Mouse (Mus musculus) lung, postnatal 10 days (tissue): ENCODE data around the gene Slfn9.
"Not testable (repeated sequence)": the region's sequence is repeated elsewhere in the genome, so short reads cannot be mapped to it uniquely, and the experiment has no call there.

ENCODE experiments used
- DNase-seq: peaks from one replicate; pipeline ENCODE4 v3.0.0; 2021

Slfn9 gene

GRCm38 (mm10) chr11:82991469-82992166 lies at the start of gene Slfn9:
Gene Slfn9, minus strand, starts transcription at chr11:82991830.
- DNase-seq, result peak; percentile 66

- DNase-seq, result no peak
Measured at GRCm38 (mm10) chr11:83041000-83041399, 49.4 kb upstream of the Slfn9 start.

GRCm38 (mm10) chr11:83040325-83040724 lies 48.7 kb upstream of the Slfn9 start:
- peak; percentile 18 for DNase-seq

- no peak for DNase-seq
Measured at GRCm38 (mm10) chr11:83039796-83040195, 48.2 kb upstream of the Slfn9 start.

GRCm38 (mm10) chr11:83039156-83039555 lies 47.5 kb upstream of the Slfn9 start:
- no peak for DNase-seq

- DNase-seq, result not testable (repeated sequence)
Measured at GRCm38 (mm10) chr11:83038686-83039085, 47.1 kb upstream of the Slfn9 start.

- peak; percentile 17 for DNase-seq
Measured at GRCm38 (mm10) chr11:83020621-83021020, 29.0 kb upstream of the Slfn9 start, which contains the start of gene Slfn8. Gene Slfn8, minus strand, starts transcription at chr11:83020810.

GRCm38 (mm10) chr11:83019561-83020519 lies 28.2 kb upstream of the Slfn9 start:
- DNase-seq, result not testable (repeated sequence)

- no peak for DNase-seq
Measured at GRCm38 (mm10) chr11:83016093-83016492, 24.5 kb upstream of the Slfn9 start.

GRCm38 (mm10) chr11:83013356-83013755 lies 21.7 kb upstream of the Slfn9 start:
- no peak for DNase-seq

GRCm38 (mm10) chr11:82990612-82991385 lies 831 bp downstream of the Slfn9 start:
- peak; percentile 54 for DNase-seq

GRCm38 (mm10) chr11:82989357-82989756 lies 2.3 kb downstream of the Slfn9 start:
- DNase-seq, result peak; percentile 44

- DNase-seq, result no peak
Measured at GRCm38 (mm10) chr11:82987621-82988020, 4.0 kb downstream of the Slfn9 start.

GRCm38 (mm10) chr11:82983193-82983592 lies 8.4 kb downstream of the Slfn9 start:
- DNase-seq, result no peak

GRCm38 (mm10) chr11:82982409-82982808 lies 9.2 kb downstream of the Slfn9 start:
- not testable (repeated sequence) for DNase-seq

GRCm38 (mm10) chr11:82973916-82974315 lies 17.7 kb downstream of the Slfn9 start:
- peak; percentile 44 for DNase-seq

- no peak for DNase-seq
Measured at GRCm38 (mm10) chr11:82971590-82971974, 20.0 kb downstream of the Slfn9 start.

GRCm38 (mm10) chr11:82970712-82971589 lies 20.7 kb downstream of the Slfn9 start:
- peak; percentile 52 for DNase-seq

- DNase-seq, result no peak
Measured at GRCm38 (mm10) chr11:82962215-82962614, 29.4 kb downstream of the Slfn9 start.

- no peak for DNase-seq
Measured at GRCm38 (mm10) chr11:82961743-82962142, 29.9 kb downstream of the Slfn9 start.

GRCm38 (mm10) chr11:82959613-82960012 lies 32.0 kb downstream of the Slfn9 start:
- DNase-seq, result peak; percentile 66

GRCm38 (mm10) chr11:82956925-82957324 lies 34.7 kb downstream of the Slfn9 start:
- no peak for DNase-seq
